Mouse (Mus musculus) hindbrain, embryonic 14.5 days (tissue): ENCODE data around the gene Lrig1. TPM values are rescaled to one million over a fixed set of nuclear protein-coding genes. Genes with fewer than 3 reads are reported as not detected.
A peak's percentile ranks its signal among the peaks of the same experiment; 100 is the strongest.

Source experiments
- ATAC-seq: fragments of 200-750 bp; cut with Nextera tagmentation; 2 replicates; pipeline ENCODE4 v1.8.0; 2017; ENCODE audit warnings: moderate number of reproducible peaks, mild to moderate bottlenecking, moderate TSS enrichment, moderate library complexity; ENCODE audit not compliant: low FRiP score
- DNase-seq: peaks from one replicate; pipeline ENCODE4 v3.0.0-alpha.2; 2015; ENCODE audit warnings: low spot score
- H3K27ac ChIP-seq: fragments of 300-500 bp; sonication (generic); 2 replicates; pipeline ENCODE4 v1.5.1; 2014; ENCODE audit warnings: mild to moderate bottlenecking, moderate library complexity
- H3K27me3 ChIP-seq: fragments of 300-500 bp; sonication (generic); 2 replicates; pipeline ENCODE4 v1.6.1; 2014; ENCODE audit warnings: mild to moderate bottlenecking, low read length, mixed read lengths; ENCODE audit not compliant: control insufficient read depth, insufficient read depth
- H3K36me3 ChIP-seq: fragments of 300-500 bp; sonication (generic); replicated peaks from 2 replicates; pipeline ENCODE4 v1.6.1; 2014; ENCODE audit not compliant: control insufficient read depth, insufficient read depth
- H3K4me1 ChIP-seq: fragments of 300-500 bp; sonication (generic); replicated peaks from 2 replicates; pipeline ENCODE4 v1.6.1; 2014; ENCODE audit warnings: antibody characterized with exemption, low read length, mixed read lengths; ENCODE audit not compliant: control insufficient read depth, insufficient read depth
- H3K4me2 ChIP-seq: fragments of 300-500 bp; sonication (generic); replicated peaks from 2 replicates; pipeline ENCODE4 v1.6.1; 2014; ENCODE audit warnings: mild to moderate bottlenecking, moderate library complexity
- H3K4me3 ChIP-seq: fragments of 300-500 bp; sonication (generic); replicated peaks from 2 replicates; pipeline ENCODE4 v1.5.1; 2014; ENCODE audit warnings: mild to moderate bottlenecking, low read length
- H3K9ac ChIP-seq: fragments of 300-500 bp; sonication (generic); 2 replicates; pipeline ENCODE4 v1.6.1; 2014
- H3K9me3 ChIP-seq: fragments of 300-500 bp; sonication (generic); 2 replicates; pipeline ENCODE4 v1.6.1; 2016; ENCODE audit warnings: low read length; ENCODE audit not compliant: control insufficient read depth
- WGBS: fragments of 180-500 bp; shearing (Covaris S2); extraction: QIAGEN DNeasy Blood & Tissue Kit; methylation state at CpG from one replicate; pipeline ENCODE4 v1.1.7; 2014; 5-methylcytosine and 5-hydroxymethylcytosine counted together
- polyA plus RNA-seq: library from polyadenylated mRNA; unstranded; fragments of >200 nt; fragmentation: Nextera tagmentation; extraction: Ambion mirVana; gene quantifications from 2 replicates; pipeline ENCODE4 v1.2.1, GENCODE M21; 2014

The Lrig1 gene
- polyA plus RNA-seq, 1 experiment from 2014 or later: 22.3 TPM

DNA sequence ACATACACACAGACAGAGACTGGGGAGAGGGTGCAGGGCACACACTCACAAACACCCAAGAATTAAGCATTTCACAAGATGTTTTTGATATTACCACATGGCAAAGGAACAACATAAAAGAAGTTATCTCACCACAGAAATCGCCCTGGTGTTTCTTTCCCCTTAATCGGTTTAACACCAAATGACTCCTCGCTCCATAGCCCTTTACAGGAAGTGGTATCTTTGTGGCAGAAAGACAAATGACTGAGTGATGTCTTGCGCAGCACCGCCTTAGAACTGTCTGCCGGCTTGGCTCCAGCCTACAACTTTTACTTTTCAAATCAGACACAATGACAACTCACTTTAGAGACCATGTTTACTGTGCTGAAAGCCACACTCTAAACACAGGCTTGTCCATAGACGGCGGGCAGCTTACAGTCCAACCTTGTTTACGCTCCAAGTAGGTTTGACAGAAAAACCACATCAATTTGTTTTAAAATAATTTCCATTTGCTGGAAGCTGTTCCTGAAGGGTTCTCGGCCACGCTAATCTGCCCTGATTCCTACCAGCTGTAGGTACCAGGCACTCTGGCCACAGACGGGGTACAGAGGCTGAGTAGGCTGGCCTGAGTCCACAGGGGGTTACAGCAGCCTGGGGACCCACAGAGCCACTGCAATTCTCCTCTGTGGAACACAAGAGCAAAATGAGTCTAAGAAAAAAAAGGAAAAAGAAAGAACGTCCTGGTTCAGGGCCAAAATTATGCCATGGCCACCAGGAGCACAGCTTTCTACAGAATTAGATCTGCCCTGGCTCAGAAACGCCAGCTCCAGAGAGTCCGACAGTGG is 18.3 kb downstream of the Lrig1 start:
- DNase-seq: no peak
- Histone ChIP-seq H3K4me3 (no peak overlapping the region), H3K27me3 (no peaks in the 10 kb centered on the region), H3K9ac (no peak overlapping the region; the same call in 1 of the 2 replicates), H3K4me2 (peak overlapping the region; percentile 32), H3K36me3 (no peaks in the 10 kb centered on the region), H3K27ac (peak overlapping the region; percentile 49), H3K4me1 (peaks cover 56% of the 10 kb centered on the region), H3K9me3 (no peaks in the 10 kb centered on the region)
- 41% methylated on average over 15 of the region's 15 CpGs for WGBS
- 0 out of 2 replicates have a peak, but pooled peaks have one; percentile 63 for ATAC-seq

DNA sequence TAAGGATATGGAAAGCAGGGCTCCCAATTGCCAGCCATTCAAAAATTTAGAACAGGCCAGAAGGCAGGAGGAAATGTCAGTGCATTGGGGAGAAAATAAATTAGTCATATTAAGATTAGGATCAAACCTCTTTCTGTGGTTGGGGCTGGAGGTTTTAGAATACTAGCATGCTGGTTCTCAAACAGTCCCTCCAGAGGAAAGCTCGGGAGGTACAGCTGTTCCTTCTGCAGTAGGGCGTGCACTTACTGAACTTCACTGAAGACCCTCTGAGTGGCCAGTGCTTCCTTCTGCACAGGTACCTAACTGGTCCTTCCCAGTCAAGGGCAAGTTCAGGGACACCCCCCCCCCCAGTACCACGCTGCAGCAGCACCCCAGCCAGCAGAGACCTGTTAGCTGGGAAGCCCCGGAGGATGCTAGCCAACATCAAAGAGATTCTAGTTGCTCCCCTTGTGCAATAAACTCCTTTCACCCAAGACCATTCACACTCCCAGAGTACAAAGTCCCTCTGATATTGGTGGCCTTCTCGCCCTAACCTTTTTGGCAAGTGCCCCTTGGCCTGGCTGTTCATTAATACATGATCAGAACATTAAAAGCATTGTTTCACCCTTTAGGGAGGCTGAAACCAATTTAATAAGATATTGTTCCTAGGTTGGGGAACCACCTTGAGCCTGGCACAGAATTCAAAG is 19.1 kb downstream of the Lrig1 start:
- WGBS: 62% methylated on average over 5 of the region's 5 CpGs
- H3K4me1 ChIP-seq: peaks cover 56% of the 10 kb centered on the region
- H3K27me3 ChIP-seq: no peaks in the 10 kb centered on the region
- no peak for DNase-seq
- peak overlapping the region; percentile 26; the same call in 1 of the 2 replicates for H3K27ac ChIP-seq
- no peaks in the 10 kb centered on the region for H3K36me3 ChIP-seq
- no peaks in the 10 kb centered on the region for H3K9me3 ChIP-seq
- no peak overlapping the region for H3K9ac ChIP-seq
- H3K4me3 ChIP-seq: no peak overlapping the region
- H3K4me2 ChIP-seq: peak overlapping the region; percentile 32
- no peak for ATAC-seq

DNA sequence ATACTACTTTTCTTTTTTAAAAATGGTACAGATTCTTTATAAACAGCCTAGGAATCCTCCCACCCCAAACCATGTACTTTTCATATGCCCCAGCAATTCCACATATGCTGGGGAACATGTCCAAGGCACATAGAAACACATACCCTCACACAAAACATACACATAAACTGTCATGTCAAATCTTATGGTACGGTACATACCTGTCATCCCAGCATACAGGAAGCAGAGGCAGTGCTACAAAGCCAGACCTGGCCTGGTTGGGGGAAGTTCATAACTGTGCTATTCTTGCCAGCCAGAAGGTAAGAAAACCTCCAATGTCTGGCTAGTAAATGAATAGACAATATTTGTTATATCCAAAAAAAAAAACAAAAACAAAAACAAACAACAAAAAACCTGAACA is 20.7 kb downstream of the Lrig1 start:
- no peak overlapping the region for H3K27ac ChIP-seq
- ATAC-seq: no peak
- WGBS: 88% methylated on average over 1 of the region's 1 CpGs
- H3K4me3 ChIP-seq: no peak overlapping the region
- H3K4me1 ChIP-seq: peaks cover 46% of the 10 kb centered on the region
- no peak for DNase-seq
- H3K9ac ChIP-seq: no peak overlapping the region
- no peaks in the 10 kb centered on the region for H3K27me3 ChIP-seq
- H3K4me2 ChIP-seq: no peak overlapping the region
- H3K9me3 ChIP-seq: no peaks in the 10 kb centered on the region
- no peaks in the 10 kb centered on the region for H3K36me3 ChIP-seq

DNA sequence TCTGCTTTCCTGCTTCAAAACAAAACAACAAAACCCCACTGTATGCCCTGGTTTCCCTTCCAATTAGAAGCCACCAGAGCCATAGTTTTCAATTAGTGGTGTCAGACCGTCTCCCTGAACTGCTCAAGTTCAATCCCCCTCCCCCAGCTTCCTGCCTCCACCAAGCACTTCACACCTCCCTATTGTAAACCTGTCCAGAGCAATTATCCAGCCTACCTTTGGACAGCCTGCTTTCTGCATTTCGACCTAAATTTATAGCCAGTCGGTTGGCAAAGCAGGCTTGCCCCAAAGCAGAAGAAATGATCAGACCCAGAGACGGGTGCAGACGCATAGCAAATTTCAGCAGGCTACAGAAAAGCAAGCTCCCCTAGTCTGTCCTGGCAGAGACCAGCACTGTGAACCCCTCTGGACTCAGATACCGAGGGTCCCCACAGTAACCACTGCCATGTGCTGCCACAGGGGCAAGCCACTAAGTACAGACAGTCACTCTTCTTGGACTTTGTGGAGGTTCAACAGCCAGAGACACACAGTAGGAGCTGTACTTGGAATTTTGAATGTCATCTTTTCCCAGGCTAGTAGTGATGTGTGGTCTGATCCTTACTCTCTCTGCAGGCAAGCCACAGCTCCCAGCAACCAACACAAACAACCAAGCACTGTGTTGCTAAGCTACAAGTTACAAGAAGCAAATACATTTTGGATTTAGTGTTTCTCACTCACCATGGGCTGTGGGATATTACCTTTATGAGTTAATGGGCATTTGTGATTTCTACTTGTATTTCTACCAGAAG is 21.4 kb downstream of the Lrig1 start:
- Histone ChIP-seq H3K9me3 (no peaks in the 10 kb centered on the region), H3K4me1 (peaks cover 46% of the 10 kb centered on the region), H3K4me3 (no peak overlapping the region), H3K4me2 (peak overlapping the region; percentile 17), H3K27ac (no peak overlapping the region), H3K27me3 (no peaks in the 10 kb centered on the region), H3K36me3 (no peaks in the 10 kb centered on the region), H3K9ac (no peak overlapping the region)
- DNase-seq: no peak
- 41% methylated on average over 6 of the region's 6 CpGs for WGBS
- ATAC-seq: no peak

DNA sequence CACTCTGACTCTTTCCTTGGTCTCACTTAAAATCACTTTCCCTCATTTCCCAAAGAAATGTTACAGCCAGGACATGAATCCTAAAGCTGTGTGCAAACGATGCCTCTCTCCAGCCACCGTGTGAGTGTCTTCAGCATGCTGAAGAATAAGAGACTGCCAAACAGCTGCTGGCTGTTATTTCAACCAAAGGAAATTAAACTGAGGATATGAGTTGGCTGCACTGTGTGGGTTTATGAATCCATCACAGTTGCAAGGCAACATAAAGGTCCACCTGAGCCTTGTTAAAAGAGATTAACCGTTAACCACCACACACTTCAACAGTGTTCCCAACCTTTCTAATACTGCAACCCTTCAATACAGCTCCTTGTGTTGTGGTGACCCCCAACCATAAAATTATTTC is 22.5 kb downstream of the Lrig1 start:
- Histone ChIP-seq H3K9ac (no peak overlapping the region), H3K27me3 (no peaks in the 10 kb centered on the region), H3K4me1 (peaks cover 42% of the 10 kb centered on the region), H3K4me3 (no peak overlapping the region), H3K4me2 (no peak overlapping the region; the same call in 1 of the 2 replicates), H3K27ac (no peak overlapping the region), H3K9me3 (no peaks in the 10 kb centered on the region), H3K36me3 (no peaks in the 10 kb centered on the region)
- ATAC-seq (no peak), DNase-seq (no peak)
- whole genome bisulfite sequencing: 43% methylated on average over 3 of the region's 3 CpGs

DNA sequence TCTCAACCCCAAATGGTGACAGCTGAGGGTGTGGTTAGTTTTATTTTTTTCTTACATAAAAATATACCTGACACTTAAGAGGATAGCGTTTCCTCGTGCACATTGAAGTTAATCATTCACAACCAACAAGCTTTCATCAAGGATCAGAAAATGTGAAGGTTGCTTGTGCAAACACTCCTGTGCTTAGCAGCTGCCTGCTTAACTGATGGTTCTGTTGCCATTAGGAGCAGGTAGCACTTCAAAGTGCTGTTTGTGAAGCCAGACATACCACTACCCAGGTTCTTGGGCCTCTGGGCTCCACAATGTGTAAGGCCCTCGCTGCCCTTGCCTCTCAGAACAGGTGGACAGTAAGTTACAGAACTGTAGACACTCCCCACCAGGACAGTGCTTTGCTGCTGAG is 23.1 kb downstream of the Lrig1 start:
- ATAC-seq (no peak), DNase-seq (no peak)
- no peak overlapping the region for H3K9ac ChIP-seq
- no peaks in the 10 kb centered on the region for H3K9me3 ChIP-seq
- no peaks in the 10 kb centered on the region for H3K36me3 ChIP-seq
- peaks cover 36% of the 10 kb centered on the region for H3K4me1 ChIP-seq
- H3K4me3 ChIP-seq: no peak overlapping the region
- no peaks in the 10 kb centered on the region for H3K27me3 ChIP-seq
- H3K4me2 ChIP-seq: no peak overlapping the region; the same call in 1 of the 2 replicates
- WGBS: 85% methylated on average over 3 of the region's 3 CpGs
- no peak overlapping the region for H3K27ac ChIP-seq

DNA sequence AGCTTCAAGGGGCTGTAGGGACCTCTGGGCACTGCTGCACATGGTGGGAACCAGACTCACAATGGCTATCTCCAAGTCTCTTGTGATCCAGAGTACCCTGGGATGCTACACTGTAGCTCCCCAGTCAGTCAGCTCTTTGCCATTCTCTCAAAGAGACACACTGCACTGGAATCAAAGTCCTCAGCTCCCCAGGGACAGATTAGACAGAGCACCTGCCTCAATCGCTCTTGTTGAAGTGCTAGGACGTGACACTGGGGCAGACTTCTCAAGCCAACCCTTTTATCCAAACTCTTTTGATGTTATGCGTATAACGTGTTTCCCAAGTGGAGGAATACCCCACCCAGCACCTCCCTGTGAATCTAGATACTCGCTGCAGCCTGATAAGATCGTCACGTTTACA is 23.7 kb downstream of the Lrig1 start:
- Histone ChIP-seq H3K9me3 (no peaks in the 10 kb centered on the region), H3K4me3 (no peak overlapping the region), H3K27ac (no peak overlapping the region), H3K4me2 (no peak overlapping the region), H3K9ac (no peak overlapping the region), H3K36me3 (no peaks in the 10 kb centered on the region), H3K4me1 (peaks cover 31% of the 10 kb centered on the region), H3K27me3 (no peaks in the 10 kb centered on the region)
- WGBS: 54% methylated on average over 7 of the region's 7 CpGs
- no peak for ATAC-seq
- DNase-seq: no peak

DNA sequence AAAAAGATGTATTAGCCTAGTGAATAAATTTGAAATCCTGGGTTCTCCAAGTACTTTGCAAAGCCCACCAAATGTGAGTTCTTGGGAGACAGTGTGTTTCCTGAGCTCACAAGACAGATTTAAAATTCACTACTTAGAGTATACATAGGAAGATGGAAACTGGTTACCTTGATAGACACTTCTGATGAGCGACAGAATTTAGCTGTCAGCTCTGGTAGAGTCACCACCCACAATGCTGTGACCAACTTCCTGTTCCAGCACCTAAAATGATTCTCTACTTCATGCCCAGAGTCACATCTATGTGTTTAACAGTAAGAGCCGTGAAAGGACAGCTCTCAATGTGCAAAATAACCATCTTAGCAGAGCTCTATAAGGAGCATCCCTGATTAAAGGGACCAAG is 27.5 kb downstream of the Lrig1 start:
- ATAC-seq (no peak), DNase-seq (no peak)
- no peaks in the 10 kb centered on the region for H3K9me3 ChIP-seq
- H3K4me3 ChIP-seq: no peak overlapping the region
- no peak overlapping the region for H3K9ac ChIP-seq
- H3K4me2 ChIP-seq: no peak overlapping the region
- H3K4me1 ChIP-seq: peaks cover 18% of the 10 kb centered on the region
- H3K27me3 ChIP-seq: no peaks in the 10 kb centered on the region
- 89% methylated on average over 2 of the region's 2 CpGs for WGBS
- H3K36me3 ChIP-seq: no peaks in the 10 kb centered on the region
- H3K27ac ChIP-seq: no peak overlapping the region

DNA sequence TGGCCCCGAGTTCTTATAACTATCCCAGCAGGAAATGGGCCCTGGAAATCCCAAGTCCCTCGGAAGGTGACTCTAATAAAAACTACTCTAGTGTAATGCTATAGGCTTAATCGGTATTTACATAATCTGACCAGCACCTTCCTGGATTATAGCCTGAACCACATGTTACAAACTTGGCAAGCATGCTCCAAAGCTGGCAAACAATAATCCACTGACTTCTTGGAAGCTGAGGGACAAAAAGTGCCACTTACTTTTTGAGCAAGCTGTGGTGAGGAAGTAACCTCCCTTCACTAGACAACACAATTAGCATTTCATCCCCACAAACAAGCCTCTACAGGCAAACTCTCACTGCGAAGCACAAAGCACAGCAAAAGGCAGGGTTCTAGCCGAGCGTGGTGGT is 30.6 kb downstream of the Lrig1 start:
- no peak overlapping the region for H3K4me3 ChIP-seq

More for the DNA sequence above, 30.6 kb downstream of the Lrig1 start:
- Histone ChIP-seq H3K9me3 (no peaks in the 10 kb centered on the region), H3K4me2 (no peak overlapping the region), H3K9ac (no peak overlapping the region), H3K27me3 (no peaks in the 10 kb centered on the region), H3K36me3 (no peaks in the 10 kb centered on the region), H3K4me1 (peaks cover 13% of the 10 kb centered on the region), H3K27ac (no peak overlapping the region)
- DNase-seq (no peak), ATAC-seq (no peak)
- 65% methylated on average over 6 of the region's 6 CpGs for WGBS
